Mouse (Mus musculus) Patski (cell line): ENCODE results near the gene Syncrip. TPM values are rescaled to one million over a fixed set of nuclear protein-coding genes. Genes with fewer than 3 reads are reported as not detected.

Experiments
- ATAC-seq: fragments of 100-300 bp; one replicate; pipeline ENCODE4 v1.8.0; 2021
- CTCF ChIA-PET: fragments of 350-600 bp; sonication (Branson Sonifier 250); formaldehyde crosslinking; loops from one replicate; lab custom pipeline; 2022; ENCODE audit warnings: inconsistent platforms; lab: Charles Lee
- POLR2A ChIA-PET: fragments of 350-600 bp; sonication (Branson Sonifier 250); formaldehyde crosslinking; loops from one replicate; lab custom pipeline; 2022; ENCODE audit warnings: antibody characterized with exemption, inconsistent platforms; lab: Charles Lee
- DNase-seq: peaks from one replicate; pipeline ENCODE4 v3.0.0-alpha.2; 2011; ENCODE audit warnings: low read depth, low spot score
- H3K27me3 ChIP-seq: fragments of 371-371 bp; one replicate; pipeline ENCODE4 v1.5.1; 2021
- CTCF ChIP-seq: fragments of 100-300 bp; IDR thresholded peaks from one replicate; pipeline ENCODE4 v1.5.1; 2021
- in situ Hi-C: fragments of 300-500 bp; cut with MboI; formaldehyde crosslinking; loops from 3 replicates; pipeline ENCODE4 v1.11.1; 2018; ENCODE audit warnings: low pct_unique_long_range_greater_than_20kb, mixed read lengths
- polyA plus RNA-seq: library from polyadenylated mRNA; unstranded; gene quantifications from one replicate; pipeline ENCODE4 v1.2.3, GENCODE M21; 2021

Syncrip gene
- polyA plus RNA-seq, 1 experiment from 2014 or later, result 101 TPM

DNA sequence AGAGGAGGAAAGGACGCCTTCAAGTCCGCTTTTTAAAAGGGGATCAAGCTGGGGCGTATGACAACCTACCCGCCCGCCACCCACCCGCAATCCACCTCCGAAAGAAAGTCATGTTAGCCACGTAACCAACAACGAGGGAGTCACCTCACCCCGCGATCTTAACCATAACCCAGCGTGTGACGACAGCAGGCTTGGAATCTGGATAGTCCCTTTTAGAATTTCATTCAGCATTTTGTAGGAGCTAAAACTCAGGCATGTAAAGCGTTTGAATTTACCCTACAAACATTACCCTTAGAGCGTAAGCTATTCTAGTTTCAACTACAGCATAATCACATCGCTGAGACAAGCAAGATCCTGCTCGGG, 43.2 kb downstream of the Syncrip start:
- DNase-seq (no peak), ATAC-seq (peak; percentile 49)
- CTCF ChIA-PET, result no interaction called here
- POLR2A ChIA-PET, result no interaction called here
- in situ Hi-C loops, result no loop called here
- no peaks in the 10 kb centered on the region for H3K27me3 ChIP-seq
- no peak for TF ChIP-seq CTCF

DNA sequence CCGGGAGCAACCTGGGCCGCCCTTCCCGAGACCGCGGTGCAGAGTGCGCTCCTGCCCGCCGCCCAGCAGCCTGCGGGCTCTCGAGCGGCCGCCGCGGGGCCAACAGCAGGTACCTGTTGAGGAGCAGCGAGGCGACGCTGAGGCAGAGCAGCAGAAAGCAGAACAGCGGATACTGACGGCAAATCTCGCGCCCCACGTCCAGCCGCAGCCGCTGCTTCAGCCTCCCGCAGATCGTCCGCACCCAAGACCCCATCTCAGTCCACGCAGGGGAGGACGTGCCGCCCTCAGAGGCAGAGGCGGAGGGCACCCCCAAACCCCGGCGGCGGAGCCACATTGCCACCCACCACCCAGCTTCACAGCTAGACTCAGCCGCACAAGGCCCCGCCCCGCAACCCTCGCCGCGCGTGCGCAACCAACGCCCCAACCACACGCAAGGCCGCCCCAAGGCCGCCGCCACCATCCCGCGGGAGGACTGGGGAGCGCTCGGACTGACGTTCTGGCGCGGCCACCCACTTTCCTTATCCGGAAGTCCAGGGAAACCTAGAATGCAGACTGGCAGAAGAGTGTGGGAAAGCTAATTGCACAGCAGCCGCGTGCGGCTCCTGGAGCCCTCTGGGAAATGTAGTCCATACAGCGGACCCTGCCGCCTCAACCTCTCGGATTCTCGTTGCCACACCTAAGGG, 43.7 kb downstream of the Syncrip start, which contains the start of gene Snx14:
TSS of gene Snx14 (minus strand) at position 404 of the 683 bp plus-strand sequence.
- no peaks in the 10 kb centered on the region for H3K27me3 ChIP-seq
- in situ Hi-C loops, result no loop called here
- peak; percentile 99 for ATAC-seq
- ChIA-PET POLR2A (no interaction called here), CTCF (no interaction called here)
- DNase-seq, result peak; percentile 85
- TF ChIP-seq CTCF, result no peak

DNA sequence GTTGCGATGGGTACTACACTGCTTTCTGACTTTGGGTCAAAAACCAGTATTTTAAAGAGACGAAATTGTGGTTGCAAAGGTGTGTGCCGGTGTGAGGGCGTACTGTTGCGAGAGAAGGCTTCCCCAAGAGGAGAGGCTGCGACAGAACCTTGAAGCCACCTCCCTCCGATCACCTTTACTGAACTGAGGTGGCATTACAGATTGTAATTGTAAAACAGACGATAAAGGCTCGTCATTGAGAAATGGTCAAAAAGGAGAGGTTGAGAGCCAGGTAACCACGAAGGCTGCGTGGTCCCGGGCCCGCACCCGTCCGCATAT, 44.2 kb downstream of the Syncrip start:
- no peak for DNase-seq
- in situ Hi-C loops, result no loop called here
- ATAC-seq, result peak; percentile 1
- H3K27me3 ChIP-seq, result no peaks in the 10 kb centered on the region
- ChIA-PET POLR2A (interaction anchor here (0.6 kb wide), 1 partner anchor 281 kb away, joined by 3 read pairs; no protein-coding TSS in a partner anchor), CTCF (no interaction called here)
- no peak for TF ChIP-seq CTCF

DNA sequence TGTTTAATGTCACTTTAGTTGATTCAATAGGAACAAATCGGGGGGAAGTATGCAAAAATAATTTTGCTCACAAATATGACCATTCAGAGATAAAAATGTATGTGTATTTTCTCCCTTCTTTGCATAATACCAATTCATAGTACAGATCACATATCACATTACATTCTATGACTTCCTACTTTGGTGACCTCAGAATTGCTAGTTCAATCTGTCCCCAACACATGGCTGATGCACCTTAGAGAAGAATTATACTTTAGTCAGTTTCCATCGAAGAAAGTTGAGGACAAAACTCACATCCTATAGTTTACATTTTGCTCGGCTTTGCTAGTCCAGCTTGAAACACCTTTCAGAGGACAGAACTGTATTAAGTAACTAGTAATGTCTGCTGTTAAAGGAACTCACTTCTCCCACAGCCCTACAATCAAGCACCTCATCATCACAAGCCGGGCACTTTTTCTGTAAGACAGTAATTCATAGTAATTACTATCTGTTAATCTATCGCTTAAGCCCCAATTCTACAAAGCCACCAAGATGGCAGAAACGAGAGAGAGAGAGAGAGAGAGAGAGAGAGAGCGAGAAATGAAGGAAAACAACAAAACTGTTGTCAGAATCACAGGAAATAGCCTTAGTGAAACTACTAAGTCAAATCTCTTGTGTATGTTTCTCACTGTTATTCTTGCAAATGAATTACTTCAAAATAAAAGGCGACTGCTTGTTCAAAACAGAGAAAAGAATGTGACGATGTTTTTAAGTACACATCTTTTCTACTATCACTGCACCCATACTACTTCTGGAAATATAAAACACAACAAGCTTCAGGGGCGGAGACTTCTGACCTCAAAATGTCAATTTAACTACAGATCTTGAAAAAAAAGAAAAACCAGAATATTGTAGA, 44.8 kb downstream of the Syncrip start:
- in situ Hi-C loops, result no loop called here

DNA sequence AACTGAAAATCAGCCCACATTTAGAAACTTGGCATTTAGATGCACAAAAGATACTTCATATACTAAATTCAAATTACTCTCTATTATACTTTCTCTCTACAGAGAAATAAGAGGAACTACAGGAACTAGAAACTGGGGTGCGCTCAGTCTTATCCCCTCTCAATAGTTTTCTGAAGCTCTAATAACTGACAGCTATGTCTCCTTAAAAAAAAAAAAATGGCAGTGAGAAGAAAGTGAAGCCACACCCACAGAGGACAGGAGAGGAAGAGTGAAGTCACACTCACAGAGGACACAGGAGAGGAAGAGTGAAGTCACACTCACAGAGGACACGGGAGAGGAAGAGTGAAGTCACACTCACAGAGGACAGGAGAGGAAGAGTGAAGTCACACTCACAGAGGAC, 58.0 kb downstream of the Syncrip start:
- in situ Hi-C loops, result no loop called here
- no peak for TF ChIP-seq CTCF
- ATAC-seq (no peak), DNase-seq (no peak)
- ChIA-PET POLR2A (no interaction called here), CTCF (no interaction called here)
- H3K27me3 ChIP-seq, result no peaks in the 10 kb centered on the region

More for the DNA sequence above, 44.8 kb downstream of the Syncrip start:
- TF ChIP-seq CTCF, result no peak
- ChIA-PET CTCF (no interaction called here), POLR2A (interaction anchor here (0.6 kb wide), 2 partner anchors 8 to 281 kb away, joined by 3 read pairs; no protein-coding TSS in a partner anchor)
- DNase-seq (no peak), ATAC-seq (no peak)
- H3K27me3 ChIP-seq, result no peaks in the 10 kb centered on the region

DNA sequence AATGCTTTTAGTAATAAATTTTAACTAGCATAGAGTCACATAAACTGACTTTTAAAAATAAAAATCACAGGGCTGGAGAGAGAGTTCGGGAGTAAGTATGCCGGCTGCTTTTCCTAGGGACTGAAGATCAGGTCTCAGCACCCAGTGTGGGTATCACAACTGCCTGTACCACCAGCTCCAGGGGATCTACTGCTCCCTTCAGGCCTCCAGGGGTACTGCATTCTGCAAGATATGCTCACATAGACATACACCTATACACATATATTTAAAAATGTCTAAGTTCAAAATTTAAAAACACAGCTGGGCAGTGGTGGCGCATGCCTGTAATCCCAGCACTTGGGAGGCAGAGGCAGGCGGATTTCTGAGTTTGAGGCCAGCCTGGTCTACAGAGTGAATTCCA, 59.9 kb downstream of the Syncrip start:
- POLR2A ChIA-PET, result no interaction called here
- ATAC-seq (no peak), DNase-seq (no peak)
- no peaks in the 10 kb centered on the region for H3K27me3 ChIP-seq
- in situ Hi-C loops, result no loop called here
- CTCF ChIA-PET, result no interaction called here
- TF ChIP-seq CTCF, result peak; percentile 31

DNA sequence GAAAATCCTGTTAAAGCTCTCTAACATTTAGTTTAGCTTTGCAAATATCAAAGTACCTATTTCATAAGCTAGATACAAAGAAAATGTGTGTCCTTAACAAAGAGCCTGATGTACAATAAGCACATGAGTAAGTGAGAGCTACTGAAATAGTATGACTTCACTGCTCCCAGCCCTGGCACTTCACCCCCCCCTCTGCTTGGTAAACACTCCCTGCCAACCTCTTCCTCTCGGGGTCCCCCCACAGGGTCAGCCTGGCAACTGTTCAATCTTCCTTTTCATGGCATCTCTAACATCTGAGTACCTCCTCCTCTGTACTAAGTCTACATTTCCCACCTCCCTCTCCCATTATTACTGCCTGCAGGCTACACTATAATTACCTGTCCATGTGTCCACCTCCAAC, 65.6 kb downstream of the Syncrip start:
- TF ChIP-seq CTCF, result no peak
- in situ Hi-C loops, result no loop called here
- ChIA-PET CTCF (no interaction called here), POLR2A (interaction anchor here (0.6 kb wide), 1 partner anchor 17 kb away, joined by 7 read pairs; no protein-coding TSS in a partner anchor)
- ATAC-seq, result no peak
- no peak for DNase-seq
- H3K27me3 ChIP-seq, result no peaks in the 10 kb centered on the region

DNA sequence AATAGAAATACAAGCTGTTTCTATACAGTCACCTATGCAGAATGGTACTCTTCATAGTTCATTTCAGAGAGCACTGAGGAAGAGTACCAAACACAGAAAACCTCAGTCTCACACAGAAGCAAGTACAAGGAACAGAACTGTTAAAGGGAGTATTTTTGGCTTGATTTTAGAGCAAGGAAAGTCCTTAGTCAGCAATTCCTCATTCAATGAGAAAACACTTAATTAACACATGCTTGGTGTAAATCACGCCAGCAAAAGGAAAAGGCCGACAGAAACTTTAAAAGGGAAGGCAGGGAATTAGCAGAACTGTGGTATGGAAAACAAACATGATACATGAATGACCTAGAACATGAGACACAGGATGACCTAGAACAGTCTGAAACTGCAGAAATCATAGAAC, 72.4 kb downstream of the Syncrip start:
- H3K27me3 ChIP-seq, result no peaks in the 10 kb centered on the region
- no peak for TF ChIP-seq CTCF
- ChIA-PET CTCF (interaction anchor here (1.0 to 1.5 kb wide), 2 partner anchors 8 to 12 kb away, joined by 4 read pairs; no protein-coding TSS in a partner anchor), POLR2A (no interaction called here)
- no peak for ATAC-seq
- DNase-seq, result no peak
- in situ Hi-C loops, result no loop called here

DNA sequence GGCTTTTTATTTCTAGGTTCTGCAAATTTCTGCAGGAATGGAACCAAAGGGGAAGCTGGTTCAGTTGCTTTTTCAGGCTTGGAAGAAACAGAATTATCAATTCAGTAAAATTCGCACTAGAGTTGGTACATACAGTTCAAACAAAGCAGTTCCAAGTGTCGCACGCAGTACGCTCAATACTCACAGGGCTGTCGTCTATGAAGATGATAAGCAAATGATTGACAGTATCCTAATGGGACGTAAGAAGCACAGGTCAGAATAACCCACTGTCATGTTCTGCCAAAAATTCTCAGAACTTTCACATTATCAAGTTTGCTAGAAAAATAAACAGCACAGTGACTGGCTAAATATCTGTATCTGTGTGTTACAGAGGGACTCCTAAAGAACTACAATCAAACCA, 77.9 kb downstream of the Syncrip start:
- ATAC-seq (no peak), DNase-seq (no peak)
- no peaks in the 10 kb centered on the region for H3K27me3 ChIP-seq
- in situ Hi-C loops, result no loop called here
- TF ChIP-seq CTCF, result no peak
- ChIA-PET POLR2A (no interaction called here), CTCF (interaction anchor here (1.1 to 1.2 kb wide), 2 partner anchors 11 to 141 kb away, joined by 3 to 4 read pairs; no protein-coding TSS in a partner anchor)

DNA sequence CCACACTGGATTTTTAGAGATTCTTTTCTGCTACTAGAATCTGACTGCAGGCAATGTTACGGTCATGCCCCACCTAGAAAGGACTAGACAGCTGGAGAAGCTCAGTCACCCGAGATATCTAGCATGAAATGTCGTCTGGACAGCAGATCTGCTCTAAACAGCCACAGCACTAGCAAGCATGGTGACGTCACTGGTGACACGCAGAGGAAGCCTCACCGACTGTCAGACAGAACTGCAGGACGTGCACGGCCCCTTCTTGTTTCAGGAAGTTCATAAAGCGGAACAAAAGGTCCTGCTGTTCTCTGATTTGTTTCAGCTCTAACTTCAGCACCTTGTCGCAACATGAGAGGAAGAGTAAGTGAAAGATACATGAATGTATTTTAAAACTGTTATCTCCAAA, 78.3 kb downstream of the Syncrip start:
- no peak for TF ChIP-seq CTCF
- ChIA-PET POLR2A (no interaction called here), CTCF (interaction anchor here (1.1 to 1.2 kb wide), 2 partner anchors 12 to 142 kb away, joined by 3 to 4 read pairs; no protein-coding TSS in a partner anchor)
- in situ Hi-C loops, result no loop called here
- ATAC-seq (no peak), DNase-seq (no peak)
- no peaks in the 10 kb centered on the region for H3K27me3 ChIP-seq

DNA sequence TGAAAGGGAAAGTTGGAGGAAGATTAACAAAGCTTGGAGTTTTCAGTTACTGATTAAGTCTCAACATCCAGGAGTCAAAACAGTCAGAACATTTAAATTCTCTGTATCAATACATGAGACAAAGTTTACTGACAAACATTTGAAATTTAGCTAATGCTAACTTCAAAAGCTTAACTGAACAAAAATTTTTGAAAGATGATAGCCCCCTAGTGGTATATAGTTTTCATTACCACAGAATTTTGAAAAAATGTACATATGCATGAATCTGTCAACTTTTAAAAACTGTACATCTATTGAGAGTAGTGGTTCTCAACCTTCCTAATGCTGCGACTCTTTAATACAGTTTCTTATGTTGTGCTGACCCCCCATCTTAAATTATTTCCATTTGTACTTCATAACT, 83.9 kb downstream of the Syncrip start:
- CTCF ChIA-PET, result interaction anchor here (1.0 to 2.6 kb wide), 8 partner anchors 10 to 157 kb away, joined by 3 to 19 read pairs (median 4); no protein-coding TSS in a partner anchor
- no peak for ATAC-seq
- in situ Hi-C loops, result no loop called here
- peak; percentile 20 for TF ChIP-seq CTCF
- H3K27me3 ChIP-seq, result no peaks in the 10 kb centered on the region
- DNase-seq, result no peak
- POLR2A ChIA-PET, result no interaction called here

Other genes starting within 250 kb of the Syncrip start
- gene Nt5e, start 155.4 kb downstream of the Syncrip start, polyA plus RNA-seq, result 7.1 TPM
- gene Snx14, start 43.6 kb downstream of the Syncrip start, polyA plus RNA-seq, result 41.9 TPM
- gene Gm20537, start 26.0 kb downstream of the Syncrip start, polyA plus RNA-seq, result 0.13 TPM
- gene Zfp949, start 65.4 kb upstream of the Syncrip start, polyA plus RNA-seq, result 12.5 TPM
- not detected for gene Trim43a, start 98.3 kb upstream of the Syncrip start, polyA plus RNA-seq
- gene Mthfsl, start 237.7 kb upstream of the Syncrip start, polyA plus RNA-seq, result 21.5 TPM
- 0.09 TPM for gene Bcl2a1d, start 249.3 kb upstream of the Syncrip start, polyA plus RNA-seq